Mouse (Mus musculus): Measurements from ENCODE around the gene Lingo1.

GRCm38 (mm10) chr9:56712667-56713369 is 83.5 kb downstream of the Lingo1 start:
- TF ChIP-seq CTCF (conservative IDR thresholded peaks at IDR 0.05; ENCODE audit: low read length) (no peak), NANOG (IDR thresholded peaks at IDR 0.05; ENCODE audit: borderline replicate concordance, low read length) (no peak), POU5F1 (IDR thresholded peaks at IDR 0.05; ENCODE audit: borderline replicate concordance, low read length) (no peak)

Measured in E14TG2a.4 (cell line).